In the genomic region with DNA sequence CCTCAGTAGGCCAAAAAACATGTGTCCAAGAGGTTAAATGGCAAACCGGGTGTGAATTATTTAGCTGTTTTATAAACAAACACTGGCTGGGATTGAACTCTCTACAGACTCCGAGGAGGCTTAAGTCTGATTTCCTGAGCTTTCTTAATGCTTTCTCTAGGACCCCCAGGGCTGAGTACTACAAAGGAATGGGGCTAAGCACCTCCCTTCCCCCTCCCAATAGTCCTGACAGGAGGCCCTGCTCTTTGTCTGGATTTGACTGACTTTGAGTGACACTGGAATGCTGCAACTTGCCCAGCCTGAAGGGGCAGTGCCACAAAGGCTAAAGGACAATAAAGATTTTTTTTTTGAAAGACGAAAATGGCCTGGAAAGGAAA, we compare ENCODE assay signal across 9 mouse cellular contexts.
A peak's percentile ranks its signal among the peaks of the same experiment; 100 is the strongest.
DNase-seq lines count a peak whose midpoint lies in the region; ATAC-seq and TF ChIP-seq lines count a peak whose summit lies in the region.
"Had no signal": no experiment of that assay in that cellular context is flagged by ENCODE, and none has a peak within 500 bp of the region (broad histone marks: within the 10 kb centered on the region; RNA-seq: fewer than 3 reads in every experiment).

No protein-coding gene starts in this region.

- peaks cover 15% of the 10 kb centered on the region for H3K4me1 ChIP-seq in lung, embryonic 16.5 days (replicated peaks; ENCODE audit: control insufficient read depth, insufficient read depth, low read length)
- H3K4me1 ChIP-seq in forebrain, embryonic 15.5 days: peaks cover 12% of the 10 kb centered on the region
- H3K4me1 ChIP-seq in intestine, embryonic 15.5 days (replicated peaks): peaks cover 6% of the 10 kb centered on the region; the same call in 1 of the 2 replicates
- H3K4me1 ChIP-seq in stomach, embryonic 16.5 days (ENCODE audit: control insufficient read depth, insufficient read depth, low read length): peaks cover 10% of the 10 kb centered on the region

- H3K9me3 ChIP-seq in lung, embryonic 16.5 days (ENCODE audit: control insufficient read depth, low read length): no peaks in the 10 kb centered on the region
- H3K9me3 ChIP-seq in forebrain, embryonic 15.5 days: no peaks in the 10 kb centered on the region
- no peaks in the 10 kb centered on the region for H3K9me3 ChIP-seq in intestine, embryonic 15.5 days
- H3K9me3 ChIP-seq in stomach, embryonic 16.5 days (replicated peaks; ENCODE audit: control insufficient read depth, low read length): no peaks in the 10 kb centered on the region

- peak overlapping the region; percentile 82 for H3K27ac ChIP-seq in lung, embryonic 16.5 days (ENCODE audit: low read length)
- H3K27ac ChIP-seq in forebrain, embryonic 15.5 days (replicated peaks): peak overlapping the region; percentile 41; the same call in 1 of the 2 replicates
- H3K27ac ChIP-seq in intestine, embryonic 15.5 days: 0 out of 2 replicates have a peak overlapping the region, but pooled peaks have one; percentile 4
- peak overlapping the region; percentile 35; the same call in 1 of the 2 replicates for H3K27ac ChIP-seq in stomach, embryonic 16.5 days (ENCODE audit: low read length)
- no peak overlapping the region for H3K27ac ChIP-seq in layer of hippocampus, adult 2 months

- no peak overlapping the region for H3K9ac ChIP-seq in lung, embryonic 16.5 days (ENCODE audit: low read length)
- no peak overlapping the region for H3K9ac ChIP-seq in forebrain, embryonic 15.5 days (replicated peaks)
- no peak overlapping the region for H3K9ac ChIP-seq in intestine, embryonic 15.5 days
- H3K9ac ChIP-seq in stomach, embryonic 16.5 days (ENCODE audit: low read length): no peak overlapping the region

- no peak for TF ChIP-seq CTCF in layer of hippocampus, adult 2 months (conservative IDR thresholded peaks at IDR 0.05)

- no peaks in the 10 kb centered on the region for H3K27me3 ChIP-seq in lung, embryonic 16.5 days (ENCODE audit: control insufficient read depth, insufficient read depth, low read depth, low read length)
- no peaks in the 10 kb centered on the region for H3K27me3 ChIP-seq in forebrain, embryonic 15.5 days
- H3K27me3 ChIP-seq in intestine, embryonic 15.5 days (replicated peaks): no peaks in the 10 kb centered on the region
- no peaks in the 10 kb centered on the region for H3K27me3 ChIP-seq in stomach, embryonic 16.5 days (ENCODE audit: control insufficient read depth, insufficient read depth, low read length)
- H3K27me3 ChIP-seq: Patski had no signal

- WGBS in lung, embryonic 16.5 days: 4% methylated on average over 3 of the region's 3 CpGs
- 4% methylated on average over 3 of the region's 3 CpGs for WGBS in forebrain, embryonic 15.5 days
- WGBS in intestine, embryonic 15.5 days: 11% methylated on average over 3 of the region's 3 CpGs
- 13% methylated on average over 3 of the region's 3 CpGs for WGBS in stomach, embryonic 16.5 days

- ATAC-seq in lung, embryonic 16.5 days (ENCODE audit: low read depth): peak; percentile 74
- ATAC-seq in forebrain, embryonic 15.5 days (replicated peaks): peak; percentile 66
- ATAC-seq in intestine, embryonic 15.5 days: no peak
- peak; percentile 30; the same call in 1 of the 2 replicates for ATAC-seq in stomach, embryonic 16.5 days (ENCODE audit: insufficient read depth, low FRiP score)
- ATAC-seq: Patski had no signal

- H3K36me3 ChIP-seq in lung, embryonic 16.5 days (ENCODE audit: control insufficient read depth, insufficient read depth, low read length): no peaks in the 10 kb centered on the region
- H3K36me3 ChIP-seq in forebrain, embryonic 15.5 days: no peaks in the 10 kb centered on the region
- no peaks in the 10 kb centered on the region for H3K36me3 ChIP-seq in intestine, embryonic 15.5 days
- H3K36me3 ChIP-seq in stomach, embryonic 16.5 days (ENCODE audit: control insufficient read depth, insufficient read depth, low read length): no peaks in the 10 kb centered on the region

- no peak for DNase-seq in lung, postnatal 14 days
- no peak for DNase-seq in layer of hippocampus, adult 2 months (ENCODE audit: low spot score in 2 of 2)
- DNase-seq in adrenal gland, postnatal 36 days: no peak
- DNase-seq in cerebellum, postnatal 36 days: no peak

- peak overlapping the region; percentile 37; the same call in 1 of the 2 replicates for H3K4me2 ChIP-seq in lung, embryonic 16.5 days (ENCODE audit: low read depth, low read length)
- no peak overlapping the region for H3K4me2 ChIP-seq in forebrain, embryonic 15.5 days (replicated peaks)
- 0 out of 2 replicates have a peak overlapping the region, but pooled peaks have one; percentile 26 for H3K4me2 ChIP-seq in intestine, embryonic 15.5 days (replicated peaks)
- H3K4me2 ChIP-seq in stomach, embryonic 16.5 days (ENCODE audit: low read depth, low read length): peak overlapping the region; percentile 22; the same call in 1 of the 2 replicates

- no peak overlapping the region for H3K4me3 ChIP-seq in lung, embryonic 16.5 days (ENCODE audit: low read length)
- H3K4me3 ChIP-seq in forebrain, embryonic 15.5 days: no peak overlapping the region
- H3K4me3 ChIP-seq in intestine, embryonic 15.5 days (replicated peaks): no peak overlapping the region
- no peak overlapping the region for H3K4me3 ChIP-seq in stomach, embryonic 16.5 days (replicated peaks; ENCODE audit: low read length)
- H3K4me3 ChIP-seq in layer of hippocampus, adult 2 months: no peak overlapping the region
